Mouse (Mus musculus): Measurements from ENCODE around the gene Pygl. TPM values are rescaled to one million over a fixed set of nuclear protein-coding genes. Genes with fewer than 3 reads are reported as not detected.
"Not testable (repeated sequence)": the region's sequence is repeated elsewhere in the genome, so short reads cannot be mapped to it uniquely, and the experiment has no call there.

Pygl gene
- total and polyA plus RNA-seq, 2 experiments from 2014 or later: 6.3 to 8.2 TPM

DNA sequence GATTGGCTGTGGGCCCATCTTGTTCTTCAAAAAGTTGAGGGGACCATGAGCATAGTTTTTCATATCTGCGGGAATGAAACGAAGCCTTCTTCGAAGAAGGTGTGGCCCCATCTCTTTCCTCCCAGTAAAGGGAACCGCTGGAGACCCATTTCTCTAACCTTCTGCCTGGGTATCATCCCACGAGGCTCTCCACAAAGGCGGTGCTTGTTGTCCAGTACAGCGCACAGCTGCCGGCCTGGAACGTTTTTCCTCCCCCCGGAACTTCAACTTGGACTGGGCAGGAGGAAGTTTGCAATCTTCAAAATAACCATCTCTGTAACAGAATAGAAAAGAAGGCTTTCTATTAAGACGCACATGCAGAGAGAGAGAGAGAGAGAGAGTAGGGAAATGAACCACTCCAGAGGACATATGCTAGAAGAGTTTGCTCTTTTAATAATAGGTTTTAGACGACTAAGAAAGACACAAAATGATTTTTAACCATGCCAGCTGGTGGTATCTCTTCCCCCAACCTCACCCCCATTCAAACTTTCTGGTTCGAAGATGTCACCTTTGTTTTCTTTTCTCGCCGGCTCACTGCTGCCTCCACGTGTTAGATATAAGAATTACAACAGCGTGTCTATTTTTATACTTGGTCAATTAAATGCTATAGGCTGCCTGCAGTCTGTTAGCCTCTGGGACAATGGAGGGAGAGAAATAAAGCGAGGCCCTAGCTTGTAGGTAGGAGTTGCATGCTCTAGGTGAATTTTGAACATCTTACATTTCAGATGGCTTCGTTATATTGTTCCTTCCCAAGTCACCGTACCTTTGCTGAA, 86.4 kb downstream of the Pygl start:
- peak; percentile 88 for DNase-seq
- TF ChIP-seq CTCF (IDR thresholded peaks at IDR 0.05; ENCODE audit: low read depth): peak; percentile 85
- Histone ChIP-seq H3K9ac (no peak overlapping the region), H3K27ac (ENCODE audit: low read depth, low read length) (peak overlapping the region; percentile 23; the same call in 1 of the 2 replicates), H3K9me3 (ENCODE audit: low read length) (no peaks in the 10 kb centered on the region), H3K27me3 (ENCODE audit: insufficient read depth, low read length) (no peaks in the 10 kb centered on the region), H3K4me1 (ENCODE audit: insufficient read depth) (peaks cover 11% of the 10 kb centered on the region; the same call in 1 of the 2 replicates), H3K4me3 (ENCODE audit: low read depth, low read length) (no peak overlapping the region), H3K4me2 (ENCODE audit: low read depth) (no peak overlapping the region), H3K36me3 (ENCODE audit: insufficient read depth) (no peaks in the 10 kb centered on the region)
- peak; percentile 53 for ATAC-seq
- WGBS: 46% methylated on average over 20 of the region's 20 CpGs

DNA sequence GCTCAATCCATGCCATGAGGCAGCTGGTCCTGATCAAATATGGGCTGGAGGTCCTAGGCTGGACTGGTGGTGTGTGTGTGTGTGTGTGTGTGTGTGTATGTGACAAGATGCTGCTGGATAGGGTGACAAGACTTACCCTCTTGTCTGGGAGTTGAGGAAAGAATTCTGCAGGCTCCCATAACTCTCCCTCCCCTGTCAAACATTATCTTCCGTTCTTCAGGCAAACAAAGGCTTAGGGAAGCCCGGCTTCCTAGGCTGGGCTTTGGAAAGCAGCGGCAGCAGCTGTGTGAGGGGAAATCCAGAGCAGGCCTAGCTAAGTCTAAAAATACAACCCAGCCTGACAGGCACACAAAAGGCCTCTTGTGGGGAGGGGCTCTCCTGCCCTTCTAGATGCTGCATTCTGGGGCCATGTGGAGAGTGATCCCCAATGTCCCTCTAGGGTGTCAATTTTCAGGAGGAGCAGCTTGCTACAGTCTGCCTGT, 87.1 kb downstream of the Pygl start:
- not testable (repeated sequence) for DNase-seq; H3K9ac ChIP-seq; H3K9me3 ChIP-seq (ENCODE audit: low read length); H3K27me3 ChIP-seq (ENCODE audit: insufficient read depth, low read length); H3K36me3 ChIP-seq (ENCODE audit: insufficient read depth); H3K4me3 ChIP-seq (ENCODE audit: low read depth, low read length); H3K4me2 ChIP-seq (ENCODE audit: low read depth); ATAC-seq; H3K27ac ChIP-seq (ENCODE audit: low read depth, low read length)
- peaks cover 11% of the 10 kb centered on the region; the same call in 1 of the 2 replicates for H3K4me1 ChIP-seq (ENCODE audit: insufficient read depth)
- 14% methylated on average over 3 of the region's 3 CpGs for WGBS

- Histone ChIP-seq H3K27ac (ENCODE audit: low read depth, low read length) (no peak overlapping the region), H3K9ac (no peak overlapping the region), H3K9me3 (ENCODE audit: low read length) (no peaks in the 10 kb centered on the region), H3K36me3 (ENCODE audit: insufficient read depth) (no peaks in the 10 kb centered on the region), H3K4me2 (ENCODE audit: low read depth) (no peak overlapping the region), H3K4me1 (ENCODE audit: insufficient read depth) (no peaks in the 10 kb centered on the region), H3K4me3 (ENCODE audit: low read depth, low read length) (no peak overlapping the region), H3K27me3 (ENCODE audit: insufficient read depth, low read length) (no peaks in the 10 kb centered on the region)
- TF ChIP-seq CTCF (IDR thresholded peaks at IDR 0.05; ENCODE audit: low read depth): no peak
- ATAC-seq: no peak
- WGBS: 78% methylated on average over 5 of the region's 5 CpGs
- no peak for DNase-seq
These were observed 90.2 kb downstream of the Pygl start for GRCm38 (mm10) chr12:70140993-70141576.

Other genes with a start within 250 kb of the Pygl start
- 19.9 and 21.7 TPM in 2 replicates for gene Sav1, start 244.5 kb downstream of the Pygl start, total RNA-seq (2014; rRNA removed)
- gene Sav1, start 244.5 kb downstream of the Pygl start, polyA plus RNA-seq (2015; fragmentation: Nextera tagmentation; extraction: Ambion mirVana): 2.4 and 2.5 TPM in 2 replicates
- 28.4 and 36.9 TPM in 2 replicates for gene Nin, start 117.8 kb downstream of the Pygl start, total RNA-seq (2014; rRNA removed)
- gene Nin, start 117.8 kb downstream of the Pygl start, polyA plus RNA-seq (2015; fragmentation: Nextera tagmentation; extraction: Ambion mirVana): 5.6 and 8.5 TPM in 2 replicates
- 0.08 TPM in 1 of 2 replicates, not detected in the other for gene Abhd12b, start 77.3 kb downstream of the Pygl start, total RNA-seq (2014; rRNA removed)
- gene Abhd12b, start 77.3 kb downstream of the Pygl start, polyA plus RNA-seq (2015; fragmentation: Nextera tagmentation; extraction: Ambion mirVana): 0.13 TPM in 1 of 2 replicates, not detected in the other
- gene Trim9, start 116.1 kb upstream of the Pygl start, total RNA-seq (2014; rRNA removed): 114 and 135 TPM in 2 replicates
- gene Trim9, start 116.1 kb upstream of the Pygl start, polyA plus RNA-seq (2015; fragmentation: Nextera tagmentation; extraction: Ambion mirVana): 67.0 and 96.8 TPM in 2 replicates
- 81.2 and 93.4 TPM in 2 replicates for gene Tmx1, start 221.6 kb upstream of the Pygl start, total RNA-seq (2014; rRNA removed)
- gene Tmx1, start 221.6 kb upstream of the Pygl start, polyA plus RNA-seq (2015; fragmentation: Nextera tagmentation; extraction: Ambion mirVana): 76.7 and 113 TPM in 2 replicates

All from forebrain, postnatal 0 days (tissue).